8 mouse cellular contexts compared by ENCODE assay signal in genomic region chr3:51788591-51789339, GRCm38 (mm10).
DNase-seq lines count a peak whose midpoint lies in the region; ATAC-seq and TF ChIP-seq lines count a peak whose summit lies in the region.

No protein-coding gene starts in this region.

- H3K79me2 ChIP-seq in C2C12 (ENCODE audit: control insufficient read depth, insufficient read depth), result no peaks in the 10 kb centered on the region

- WGBS in forebrain, postnatal 0 days, result under 1% methylated on average over 17 of the region's 17 CpGs
- 5% methylated on average over 17 of the region's 17 CpGs for WGBS in lung, adult 2 months
- WGBS in neural tube, embryonic 12.5 days, result under 1% methylated on average over 17 of the region's 17 CpGs
- 7% methylated on average over 17 of the region's 17 CpGs for WGBS in thymus, adult 2 months

- peak overlapping the region; percentile 89 for H3K27ac ChIP-seq in bone marrow macrophage, adult 2 months (ENCODE audit: insufficient read depth, low read depth, low read length)
- peak overlapping the region; percentile 70 for H3K27ac ChIP-seq in forebrain, postnatal 0 days (ENCODE audit: low read depth, low read length)
- peak overlapping the region; percentile 89 for H3K27ac ChIP-seq in layer of hippocampus, adult 2 months
- peak overlapping the region; percentile 90 for H3K27ac ChIP-seq in neural tube, embryonic 12.5 days
- H3K27ac ChIP-seq in thymus, adult 2 months (ENCODE audit: control insufficient read depth, insufficient read depth, low read length), result no peak overlapping the region

- H3K79me3 ChIP-seq in C2C12 (ENCODE audit: low read depth), result no peaks in the 10 kb centered on the region

- peak overlapping the region; percentile 13 for H3ac ChIP-seq in C2C12 (ENCODE audit: control insufficient read depth, insufficient read length, low read depth)

- no peaks in the 10 kb centered on the region for H3K9me3 ChIP-seq in forebrain, postnatal 0 days (ENCODE audit: low read length)
- H3K9me3 ChIP-seq in neural tube, embryonic 12.5 days, result no peaks in the 10 kb centered on the region

- peaks cover 17% of the 10 kb centered on the region for H3K4me1 ChIP-seq in bone marrow macrophage, adult 2 months (ENCODE audit: control insufficient read depth, insufficient read depth, low read length)
- peaks cover 12% of the 10 kb centered on the region; the same call in 1 of the 2 replicates for H3K4me1 ChIP-seq in forebrain, postnatal 0 days (ENCODE audit: insufficient read depth)
- peaks cover 2% of the 10 kb centered on the region; the same call in 1 of the 2 replicates for H3K4me1 ChIP-seq in lung, adult 2 months (ENCODE audit: control insufficient read depth, insufficient read depth, low read length)
- H3K4me1 ChIP-seq in neural tube, embryonic 12.5 days, result peaks cover 32% of the 10 kb centered on the region
- peaks cover 14% of the 10 kb centered on the region for H3K4me1 ChIP-seq in thymus, adult 2 months (replicated peaks; ENCODE audit: control insufficient read depth, insufficient read depth, low read length)

- no peak for TF ChIP-seq POLR2A in bone marrow macrophage, adult 2 months (IDR thresholded peaks at IDR 0.05; ENCODE audit: borderline replicate concordance, low read depth, low read length)
- TF ChIP-seq POLR2A in lung, adult 2 months (IDR thresholded peaks at IDR 0.05; ENCODE audit: borderline replicate concordance, extremely low read depth, low read depth, low read length), result peak; percentile 89; the same call in 1 of the 2 replicates
- no peak for TF ChIP-seq POLR2A in thymus, adult 2 months (IDR thresholded peaks at IDR 0.05; ENCODE audit: control insufficient read depth, extremely low read depth, insufficient read depth, low read length, poor library complexity)

- peak overlapping the region; percentile 35; the same call in 1 of the 2 replicates for H3K9ac ChIP-seq in forebrain, postnatal 0 days
- H3K9ac ChIP-seq in neural tube, embryonic 12.5 days, result peak overlapping the region; percentile 30; the same call in 1 of the 2 replicates

- no peaks in the 10 kb centered on the region for H3K36me3 ChIP-seq in C2C12 (ENCODE audit: control insufficient read depth, insufficient read depth)
- no peaks in the 10 kb centered on the region for H3K36me3 ChIP-seq in forebrain, postnatal 0 days (ENCODE audit: insufficient read depth)
- H3K36me3 ChIP-seq in neural tube, embryonic 12.5 days, result no peaks in the 10 kb centered on the region
- H3K36me3 ChIP-seq in thymus, adult 2 months (ENCODE audit: control insufficient read depth, insufficient read depth, low read length), result no peaks in the 10 kb centered on the region

- H3K4me2 ChIP-seq in forebrain, postnatal 0 days (ENCODE audit: low read depth), result peak overlapping the region; percentile 47
- H3K4me2 ChIP-seq in neural tube, embryonic 12.5 days (replicated peaks), result peak overlapping the region; percentile 54

- intact Hi-C loops in heart, postnatal 36 days (cut with DNase I), result loop anchor here (5.0 kb wide), 2 partner anchors 86 to 314 kb away; no protein-coding TSS in a partner anchor

- TF ChIP-seq CTCF in C2C12 (IDR thresholded peaks at IDR 0.05; ENCODE audit: control insufficient read depth, insufficient read depth, insufficient read length), result no peak
- no peak for TF ChIP-seq CTCF in bone marrow macrophage, adult 2 months (IDR thresholded peaks at IDR 0.05; ENCODE audit: low read depth, low read length)
- TF ChIP-seq CTCF in forebrain, postnatal 0 days (IDR thresholded peaks at IDR 0.05; ENCODE audit: low read depth), result no peak
- no peak for TF ChIP-seq CTCF in layer of hippocampus, adult 2 months (conservative IDR thresholded peaks at IDR 0.05)
- TF ChIP-seq CTCF in lung, adult 2 months (IDR thresholded peaks at IDR 0.05; ENCODE audit: insufficient read depth, low read length), result no peak
- no peak for TF ChIP-seq CTCF in thymus, adult 2 months (IDR thresholded peaks at IDR 0.05; ENCODE audit: borderline replicate concordance, control insufficient read depth, extremely low read depth, insufficient read depth, low read length, poor library complexity)

- H3K27me3 ChIP-seq in C2C12 (ENCODE audit: control insufficient read depth, insufficient read depth, insufficient read length), result no peaks in the 10 kb centered on the region
- H3K27me3 ChIP-seq in forebrain, postnatal 0 days (ENCODE audit: insufficient read depth, low read length), result no peaks in the 10 kb centered on the region
- no peaks in the 10 kb centered on the region for H3K27me3 ChIP-seq in neural tube, embryonic 12.5 days (replicated peaks)
- H3K27me3 ChIP-seq in thymus, adult 2 months (ENCODE audit: control insufficient read depth, insufficient read depth, low read length), result no peaks in the 10 kb centered on the region

- peak; percentile 87 for ATAC-seq in forebrain, postnatal 0 days
- peak; percentile 92 for ATAC-seq in neural tube, embryonic 12.5 days (ENCODE audit: low FRiP score, low read depth)

- peak; percentile 79 for DNase-seq in forebrain, postnatal 0 days
- peak; percentile 55 to 61 for DNase-seq in heart, postnatal 36 days
- DNase-seq in layer of hippocampus, adult 2 months (ENCODE audit: low spot score in 2 of 2), result peak; percentile 36 to 53
- DNase-seq in lung, adult 2 months, result peak; percentile 30
- peak; percentile 17 for DNase-seq in thymus, adult 2 months

- H3K4me3 ChIP-seq in C2C12 (ENCODE audit: insufficient read depth, poor library complexity, severe bottlenecking), result no peak overlapping the region
- H3K4me3 ChIP-seq in bone marrow macrophage, adult 2 months (ENCODE audit: insufficient read depth, low read length), result peak overlapping the region; percentile 78
- peak overlapping the region; percentile 20; the same call in 1 of the 2 replicates for H3K4me3 ChIP-seq in forebrain, postnatal 0 days (ENCODE audit: low read depth, low read length)
- peak overlapping the region; percentile 44 for H3K4me3 ChIP-seq in layer of hippocampus, adult 2 months
- peak overlapping the region; percentile 87 for H3K4me3 ChIP-seq in lung, adult 2 months (replicated peaks; ENCODE audit: extremely low read depth, low read depth, low read length)
- H3K4me3 ChIP-seq in neural tube, embryonic 12.5 days, result no peak overlapping the region
- H3K4me3 ChIP-seq in thymus, adult 2 months (ENCODE audit: control insufficient read depth, insufficient read depth, low read length), result peak overlapping the region; percentile 17

TF ChIP-seq in C2C12, 6 proteins besides CTCF, POLR2A, EP300 and RAD21:
- TF ChIP-seq MYOG (IDR thresholded peaks at IDR 0.05; ENCODE audit: control insufficient read depth, extremely low read depth, insufficient read length) (no peak), MYOD1 (IDR thresholded peaks at IDR 0.05; ENCODE audit: control insufficient read depth, insufficient read length, low read depth) (no peak)

Comparison
In these comparisons a context has a peak if more than half of its experiments do, and no peak if none do; other contexts are left out.
1. H3K4me3 ChIP-seq: peak in bone marrow macrophage, adult 2 months (single experiment), forebrain, postnatal 0 days (single experiment), layer of hippocampus, adult 2 months (single experiment), lung, adult 2 months (single experiment) and thymus, adult 2 months (single experiment); none in C2C12 (single experiment) and neural tube, embryonic 12.5 days (single experiment).
2. DNase-seq: peak in every context shown above with its lines; median percentile 79 in forebrain, postnatal 0 days; 58 in heart, postnatal 36 days; 44 in layer of hippocampus, adult 2 months; 30 in lung, adult 2 months; 17 in thymus, adult 2 months.